Mouse (Mus musculus): Measurements from ENCODE around the gene Pdgfc.

Pdgfc gene

DNA sequence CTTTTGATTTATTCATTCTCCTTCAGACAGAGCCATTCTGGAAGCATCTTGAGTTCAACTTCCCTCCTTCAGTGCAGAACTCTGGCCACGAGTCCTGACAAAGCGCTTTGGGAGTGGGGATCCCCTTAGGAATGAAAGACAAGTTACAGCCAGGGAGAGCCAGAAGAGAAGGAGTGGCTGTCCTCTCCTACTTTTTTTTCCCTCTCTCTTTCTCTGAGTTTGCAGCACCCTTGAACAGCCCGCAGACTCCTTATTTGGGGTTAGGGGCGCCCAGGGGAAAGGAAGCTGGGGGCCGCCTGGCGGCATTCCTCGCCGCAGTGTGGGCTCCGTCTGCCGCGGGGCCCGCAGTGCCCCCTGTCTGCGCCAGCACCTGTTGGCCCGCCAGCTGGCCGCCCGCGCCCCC is at the start of gene Pdgfc:
Gene Pdgfc, plus strand, starts transcription at position 266 of the 403 bp plus-strand sequence.
- no peak for DNase-seq (ENCODE audit: low spot score)

DNA sequence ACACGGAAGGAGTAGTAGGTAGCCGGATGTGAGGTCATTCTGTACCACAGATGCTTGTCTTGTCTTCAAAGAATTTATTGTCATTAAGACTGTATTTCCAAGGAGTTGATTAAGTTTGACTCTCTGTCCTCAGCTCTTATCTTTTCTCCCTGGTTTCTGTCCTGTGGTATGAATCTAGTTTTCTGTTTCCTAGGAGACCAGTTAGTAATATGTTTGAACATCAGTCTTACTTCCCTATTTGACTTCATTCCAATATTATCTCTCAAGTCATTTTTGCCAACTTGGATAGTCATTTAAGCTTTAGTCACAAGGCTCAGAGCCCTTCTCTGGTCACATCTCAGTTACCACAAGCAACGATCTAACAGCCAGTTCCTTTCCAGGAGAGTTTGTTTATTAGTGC is 27.0 kb upstream of the Pdgfc start:
- DNase-seq (ENCODE audit: low spot score): no peak

DNA sequence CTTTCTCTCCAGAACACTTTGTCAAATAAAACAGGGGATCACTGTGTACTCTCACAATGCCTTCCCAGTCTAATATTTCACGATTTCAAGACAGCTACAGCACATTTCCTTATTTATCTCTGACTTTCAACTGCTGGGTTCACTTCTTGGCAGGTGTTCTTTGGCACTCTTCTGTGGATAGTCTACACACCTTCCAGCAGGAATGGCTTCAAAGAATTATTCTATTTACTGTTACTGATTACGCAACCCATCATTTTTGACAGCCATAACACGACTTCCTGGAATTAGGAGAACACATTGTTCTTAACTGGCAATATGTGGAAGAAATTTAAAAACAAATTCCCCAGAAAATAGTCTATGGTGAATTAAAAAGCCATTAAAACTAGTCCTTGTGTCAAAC is 26.3 kb upstream of the Pdgfc start:
- no peak for DNase-seq (ENCODE audit: low spot score)

DNA sequence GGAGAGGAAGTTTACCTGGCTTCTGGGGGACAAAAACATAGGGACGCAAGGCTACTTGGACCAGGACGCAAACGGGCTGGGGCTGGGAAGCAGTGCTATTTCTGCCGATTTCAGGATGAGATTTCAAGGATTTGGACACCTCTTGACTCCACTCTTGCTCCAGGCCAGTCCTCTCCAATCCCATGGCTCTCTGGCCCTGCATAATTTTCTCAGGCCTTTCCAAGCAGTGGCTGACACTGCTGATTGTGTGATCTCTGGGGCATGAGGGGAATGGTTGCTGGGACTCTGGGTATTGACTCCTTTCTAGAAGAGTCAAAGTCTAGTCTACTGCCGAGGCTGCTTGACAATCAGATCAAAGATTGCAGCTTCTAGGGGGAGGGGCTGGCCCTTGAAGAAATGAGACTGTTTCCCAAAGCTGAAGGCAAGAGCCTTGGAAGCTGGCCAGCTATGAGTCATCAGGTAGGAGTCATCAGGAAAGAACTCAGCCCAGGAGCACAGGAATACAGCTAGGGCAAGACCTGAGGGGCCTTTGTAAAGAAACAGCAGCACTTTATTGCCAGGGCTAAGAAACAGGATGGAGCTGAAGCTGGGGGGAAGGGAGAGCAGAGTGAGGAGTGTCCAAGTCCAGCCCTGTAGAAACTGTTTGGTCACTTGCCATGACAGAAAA is 18.7 kb upstream of the Pdgfc start:
- DNase-seq (ENCODE audit: low spot score): peak; percentile 92

DNA sequence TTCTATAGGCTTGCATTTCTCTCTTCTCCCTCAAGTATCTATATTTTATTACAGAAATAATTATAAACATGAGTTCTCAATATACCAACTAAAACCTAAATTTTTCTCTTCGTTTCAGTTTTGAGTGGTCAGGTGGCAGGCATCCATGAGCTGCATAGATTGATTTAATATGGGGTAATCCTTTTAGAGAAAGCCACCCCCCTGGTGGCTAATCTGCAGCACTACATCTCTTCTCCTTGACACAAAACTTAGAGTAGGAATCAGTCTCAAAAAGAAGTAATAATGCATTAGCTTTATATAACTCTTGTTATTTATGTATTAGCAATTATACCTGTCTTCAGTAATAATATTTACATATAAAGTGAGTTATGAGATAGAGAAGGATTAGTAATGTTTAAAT is 16.2 kb upstream of the Pdgfc start:
- DNase-seq (ENCODE audit: low spot score): no peak

DNA sequence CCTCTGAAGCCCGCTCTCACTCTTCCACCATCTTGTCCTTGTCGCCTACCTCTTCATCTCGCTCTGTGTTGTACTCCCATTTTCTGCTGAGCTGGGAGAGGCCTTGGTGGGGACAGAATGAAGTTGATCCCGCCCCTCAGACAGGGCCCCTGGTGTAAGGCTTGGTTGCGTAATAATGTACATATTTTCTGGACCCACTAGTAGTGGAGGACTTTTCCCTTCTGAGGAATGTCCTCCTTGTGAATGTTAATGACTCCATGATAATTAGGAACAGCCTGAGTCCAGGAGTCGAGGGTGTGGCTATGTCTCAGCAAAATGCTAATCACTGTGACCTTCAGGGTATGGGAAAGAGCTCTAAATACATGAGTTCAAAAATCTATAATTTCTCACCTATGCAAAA is 14.4 kb upstream of the Pdgfc start:
- no peak for DNase-seq (ENCODE audit: low spot score)

DNA sequence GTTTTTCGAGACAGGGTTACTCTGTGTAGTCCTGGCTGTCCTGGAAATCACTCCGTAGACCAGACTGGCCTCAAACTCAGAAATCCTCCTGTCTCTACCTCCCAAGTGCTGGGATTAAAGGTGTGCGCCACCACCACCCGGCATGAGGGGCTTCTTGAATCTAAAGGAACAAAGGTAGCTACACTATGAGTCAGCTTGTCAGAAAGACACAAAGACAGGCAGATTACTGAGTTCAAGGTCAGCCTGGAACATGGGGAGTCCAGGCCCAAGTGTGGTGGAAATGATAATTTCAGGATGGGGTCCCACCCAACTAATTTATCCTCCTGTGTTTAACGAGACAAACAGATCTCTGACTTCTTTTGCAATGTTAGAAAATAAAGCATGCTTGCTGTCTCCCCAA is 13.9 kb upstream of the Pdgfc start:
- DNase-seq (ENCODE audit: low spot score): no peak

DNA sequence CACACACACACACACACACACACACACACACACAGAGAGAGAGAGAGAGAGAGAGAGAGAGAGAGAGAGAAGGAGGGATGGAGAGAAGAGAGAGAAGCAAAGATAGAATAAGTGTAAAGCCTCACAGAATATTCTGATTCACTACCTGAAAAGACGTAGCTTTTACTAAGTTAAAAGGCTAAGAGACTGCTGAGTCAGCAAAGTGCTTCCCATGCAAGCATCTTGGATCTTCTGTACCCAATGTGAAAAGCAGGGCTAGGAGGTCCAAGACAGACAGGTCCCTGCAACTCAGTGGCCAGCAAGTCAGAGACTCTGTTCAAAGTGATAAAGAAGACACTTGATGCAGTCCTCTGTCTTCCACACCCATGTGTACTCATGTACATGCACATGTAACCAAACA is 13.4 kb upstream of the Pdgfc start:
- DNase-seq (ENCODE audit: low spot score): no peak

DNA sequence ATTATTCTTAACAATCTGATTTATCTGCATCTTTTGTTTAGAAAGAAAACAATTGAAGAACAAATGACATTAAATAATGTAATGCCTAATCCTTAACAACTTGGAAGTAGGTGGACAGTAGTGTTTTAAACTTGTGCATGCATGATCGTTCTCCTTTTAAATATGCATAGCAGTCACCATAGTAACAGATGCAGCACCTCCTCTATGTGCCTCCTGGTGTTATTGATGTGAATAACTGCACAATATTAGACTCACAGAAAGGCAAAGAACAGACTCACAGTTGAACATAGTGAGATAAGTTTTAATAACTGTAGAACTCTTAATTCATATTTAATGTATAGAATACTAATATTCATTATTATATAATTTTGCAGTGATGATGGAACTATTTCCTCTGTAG is 12.6 kb upstream of the Pdgfc start:
- no peak for DNase-seq (ENCODE audit: low spot score)

DNA sequence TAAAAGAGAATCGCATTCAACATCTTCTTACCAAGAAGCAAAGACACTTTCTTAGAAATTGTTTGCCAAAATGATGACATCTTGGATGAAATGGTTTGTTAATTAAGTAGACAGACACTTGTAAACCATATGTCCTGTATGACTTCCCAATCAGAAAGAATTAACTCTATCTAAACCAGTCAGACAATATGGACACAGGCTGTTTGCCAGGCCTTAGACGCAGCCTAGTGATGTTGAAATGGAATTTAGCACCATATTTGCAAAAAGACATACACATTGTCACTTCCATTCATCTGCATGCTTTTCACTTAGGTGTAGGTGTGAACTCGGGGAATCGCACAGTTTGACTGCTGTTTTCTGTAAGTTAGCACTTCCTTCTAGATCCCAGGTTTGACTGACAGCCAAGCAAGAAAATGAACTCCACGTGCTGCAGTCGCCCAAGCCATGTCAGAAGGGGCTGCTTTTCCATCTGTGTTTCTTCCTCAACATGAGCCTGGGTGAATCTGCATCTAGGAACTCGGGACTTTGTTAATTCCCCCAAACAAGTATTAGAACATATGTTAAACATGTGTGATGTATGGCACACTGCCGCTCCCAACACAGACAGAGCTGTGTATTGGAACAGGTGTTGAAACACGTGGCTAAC is 10.5 kb upstream of the Pdgfc start:
- no peak for DNase-seq (ENCODE audit: low spot score)

DNA sequence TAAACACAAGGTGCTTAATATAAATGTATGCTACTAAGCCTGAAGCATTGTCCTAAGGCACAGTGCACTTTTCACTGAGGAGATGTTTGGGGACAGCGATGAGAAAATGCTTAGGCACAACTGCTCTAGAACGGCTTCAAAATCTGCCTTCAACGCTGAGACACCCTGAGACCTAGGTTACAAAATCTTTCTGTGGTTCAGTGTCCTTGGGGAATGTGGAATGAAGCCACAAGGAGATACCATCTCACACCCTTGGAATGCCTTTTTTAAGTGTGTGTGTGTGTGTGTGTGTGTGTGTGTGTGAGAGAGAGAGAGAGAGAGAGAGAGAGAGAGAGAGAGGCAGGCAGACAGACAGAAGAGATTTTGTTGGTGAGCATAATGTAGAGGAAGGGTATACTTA is 7.9 kb upstream of the Pdgfc start:
- DNase-seq (ENCODE audit: low spot score): no peak

DNA sequence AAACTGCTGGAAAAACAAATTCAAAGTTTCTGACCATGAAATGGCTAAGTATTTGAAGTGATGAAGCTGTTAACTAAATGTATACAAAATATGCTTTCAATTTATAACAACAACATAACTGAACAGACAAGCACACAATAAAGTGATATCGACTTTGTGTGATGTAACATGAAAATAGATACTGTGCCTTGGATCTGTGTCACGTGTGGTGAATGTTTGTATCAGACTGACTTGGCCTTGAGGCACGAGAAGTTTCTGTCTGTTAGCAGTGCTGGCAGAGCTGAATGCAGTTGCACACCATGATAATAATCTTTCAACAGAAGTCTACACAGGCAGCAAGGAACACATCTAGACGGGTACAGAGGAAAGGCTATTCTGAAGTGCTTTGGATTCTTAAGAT is 6.9 kb upstream of the Pdgfc start:
- DNase-seq (ENCODE audit: low spot score): no peak

DNA sequence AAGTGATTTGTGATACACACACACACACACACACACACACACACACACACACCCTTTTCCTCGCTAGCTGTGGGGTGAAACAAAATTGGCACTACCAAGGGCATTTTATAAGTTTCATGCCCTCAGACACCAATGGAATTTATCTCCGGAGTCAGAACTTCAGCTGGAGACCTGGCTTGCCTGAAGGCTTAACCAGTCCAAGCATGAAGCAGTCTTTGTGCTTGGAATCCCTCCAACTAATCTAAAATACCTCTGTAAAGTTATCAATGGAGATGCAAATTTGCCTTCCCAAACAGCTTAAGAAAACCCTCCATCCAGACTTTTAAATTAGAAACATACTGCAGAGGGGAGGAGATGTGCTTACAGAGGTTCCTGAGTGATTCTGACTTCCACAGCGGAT is 6.3 kb upstream of the Pdgfc start:
- no peak for DNase-seq (ENCODE audit: low spot score)

DNA sequence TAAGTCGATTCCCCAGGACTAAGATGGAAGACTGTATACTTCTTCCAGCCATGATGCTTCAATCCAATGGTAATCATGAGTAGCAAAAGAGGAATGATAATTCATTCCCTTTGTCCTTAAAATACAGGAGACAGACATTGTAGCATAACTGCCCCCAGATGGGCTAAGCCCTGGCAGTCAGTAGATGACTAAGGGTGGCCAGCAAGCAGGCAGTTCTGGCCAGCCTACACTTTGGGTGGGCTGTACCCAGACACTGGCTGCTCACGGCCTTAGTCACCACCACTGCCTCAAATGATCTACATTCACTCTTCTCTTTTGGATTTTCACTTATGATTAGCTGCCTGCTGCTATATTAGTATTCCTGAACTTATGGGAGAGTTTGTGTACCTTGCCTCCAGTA is 5.9 kb upstream of the Pdgfc start:
- no peak for DNase-seq (ENCODE audit: low spot score)

DNA sequence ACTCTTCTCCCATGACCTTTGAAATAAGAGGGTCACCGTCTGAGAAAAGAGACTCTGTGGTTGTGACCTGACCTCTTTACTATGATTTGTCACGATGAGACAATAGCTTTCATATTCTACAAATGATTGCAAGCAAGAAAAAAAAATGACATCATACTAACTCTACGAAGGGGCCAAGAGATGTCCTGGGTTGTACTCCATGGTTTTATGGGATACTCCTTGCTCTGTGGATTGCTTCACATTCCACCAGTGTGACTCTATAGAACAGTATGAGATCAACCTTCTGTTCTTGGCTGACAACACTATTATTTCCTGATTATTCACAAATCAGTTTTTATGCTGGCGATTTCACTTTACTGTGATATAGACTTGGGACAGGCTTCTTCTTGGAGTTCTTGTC is 4.2 kb upstream of the Pdgfc start:
- no peak for DNase-seq (ENCODE audit: low spot score)

DNA sequence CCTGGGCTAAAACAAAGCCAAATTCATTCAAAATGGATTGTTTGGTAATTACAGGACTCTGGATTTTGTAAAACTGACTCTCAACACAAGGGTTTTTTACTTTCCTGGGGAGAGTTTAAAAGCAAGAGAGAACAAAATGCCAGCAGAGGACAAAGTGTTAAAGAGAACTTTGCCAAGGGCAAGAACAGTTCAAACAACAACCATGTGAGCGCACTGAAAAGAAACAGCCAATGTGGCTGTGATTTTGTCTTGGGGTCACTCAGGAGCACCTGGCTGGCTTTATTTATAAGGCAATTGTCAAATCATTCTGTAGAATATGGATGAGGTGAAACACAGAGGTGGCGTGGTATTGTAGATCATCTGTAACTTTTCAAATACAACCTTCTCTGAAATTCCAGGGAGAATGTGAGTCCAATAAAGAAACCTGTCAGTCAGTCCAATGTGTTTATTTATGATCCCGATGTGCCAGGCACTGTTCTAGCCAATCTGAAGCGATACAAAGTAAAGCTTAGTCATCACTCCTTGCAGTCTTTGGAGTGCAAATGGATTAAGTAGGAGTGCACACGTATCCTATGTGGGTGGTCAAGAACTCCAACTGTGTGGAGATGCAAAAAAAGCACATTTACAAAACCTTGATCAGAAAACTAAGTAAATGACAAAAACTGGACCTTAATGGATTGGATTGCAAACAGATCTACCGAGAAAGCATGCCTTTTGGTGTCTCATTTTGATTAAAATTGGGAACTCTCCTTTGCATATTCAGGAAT is 1.7 kb upstream of the Pdgfc start:
- DNase-seq (ENCODE audit: low spot score): no peak

DNA sequence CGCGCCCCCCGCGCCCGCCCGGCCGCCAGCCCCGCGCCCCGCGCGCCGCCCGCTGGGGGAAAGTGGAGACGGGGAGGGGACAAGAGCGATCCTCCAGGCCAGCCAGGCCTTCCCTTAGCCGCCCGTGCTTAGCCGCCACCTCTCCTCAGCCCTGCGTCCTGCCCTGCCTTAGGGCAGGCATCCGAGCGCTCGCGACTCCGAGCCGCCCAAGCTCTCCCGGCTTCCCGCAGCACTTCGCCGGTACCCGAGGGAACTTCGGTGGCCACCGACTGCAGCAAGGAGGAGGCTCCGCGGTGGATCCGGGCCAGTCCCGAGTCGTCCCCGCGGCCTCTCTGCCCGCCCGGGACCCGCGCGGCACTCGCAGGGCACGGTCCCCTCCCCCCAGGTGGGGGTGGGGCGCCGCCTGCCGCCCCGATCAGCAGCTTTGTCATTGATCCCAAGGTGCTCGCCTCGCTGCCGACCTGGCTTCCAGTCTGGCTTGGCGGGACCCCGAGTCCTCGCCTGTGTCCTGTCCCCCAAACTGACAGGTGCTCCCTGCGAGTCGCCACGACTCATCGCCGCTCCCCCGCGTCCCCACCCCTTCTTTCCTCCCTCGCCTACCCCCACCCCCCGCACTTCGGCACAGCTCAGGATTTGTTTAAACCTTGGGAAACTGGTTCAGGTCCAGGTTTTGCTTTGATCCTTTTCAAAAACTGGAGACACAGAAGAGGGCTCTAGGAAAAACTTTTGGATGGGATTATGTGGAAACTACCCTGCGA is 517 bp downstream of the Pdgfc start:
- DNase-seq (ENCODE audit: low spot score): peak; percentile 62

DNA sequence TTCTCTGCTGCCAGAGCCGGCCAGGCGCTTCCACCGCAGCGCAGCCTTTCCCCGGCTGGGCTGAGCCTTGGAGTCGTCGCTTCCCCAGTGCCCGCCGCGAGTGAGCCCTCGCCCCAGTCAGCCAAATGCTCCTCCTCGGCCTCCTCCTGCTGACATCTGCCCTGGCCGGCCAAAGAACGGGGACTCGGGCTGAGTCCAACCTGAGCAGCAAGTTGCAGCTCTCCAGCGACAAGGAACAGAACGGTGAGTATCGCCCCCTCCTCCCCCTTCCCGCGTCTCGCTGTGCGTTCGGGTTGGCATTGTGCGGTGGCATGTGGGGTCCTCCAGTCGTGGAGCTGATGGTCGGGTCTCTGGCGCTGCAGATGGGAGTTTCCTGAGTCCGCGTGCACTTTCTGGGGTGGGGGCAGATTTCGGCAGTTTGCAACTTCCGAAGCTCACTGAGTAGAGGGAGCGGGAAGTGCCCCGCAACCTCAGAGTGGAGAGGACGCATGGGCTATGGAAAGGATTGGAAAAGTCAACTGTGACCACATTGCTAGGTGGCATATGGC is 1.2 kb downstream of the Pdgfc start:
- DNase-seq (ENCODE audit: low spot score): peak; percentile 44

DNA sequence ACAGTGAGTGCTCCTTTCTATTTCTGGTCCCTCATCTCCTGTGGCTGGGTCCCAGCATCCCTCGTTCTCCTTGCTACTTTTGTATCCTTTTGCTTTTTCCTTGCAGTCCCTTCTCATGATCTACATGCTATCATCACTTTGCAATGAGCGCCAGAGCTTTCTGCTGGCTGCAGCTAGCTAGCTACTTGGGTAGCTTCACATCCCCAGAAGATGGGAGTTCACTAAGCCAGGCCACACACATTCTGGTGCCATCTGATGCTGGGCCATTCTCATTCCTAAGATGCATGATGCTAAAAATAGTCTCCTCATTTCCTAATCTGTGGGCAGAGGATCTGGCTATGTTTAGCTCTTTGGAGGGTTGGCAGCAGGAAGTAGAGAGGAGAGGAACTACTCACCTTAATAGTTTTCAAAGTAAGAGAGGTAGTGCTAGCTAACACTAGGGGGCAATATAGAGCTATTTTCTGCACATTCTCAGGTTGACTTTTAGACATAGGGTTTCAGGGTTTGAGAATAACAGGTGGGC is 3.0 kb downstream of the Pdgfc start:
- no peak for DNase-seq (ENCODE audit: low spot score)

DNA sequence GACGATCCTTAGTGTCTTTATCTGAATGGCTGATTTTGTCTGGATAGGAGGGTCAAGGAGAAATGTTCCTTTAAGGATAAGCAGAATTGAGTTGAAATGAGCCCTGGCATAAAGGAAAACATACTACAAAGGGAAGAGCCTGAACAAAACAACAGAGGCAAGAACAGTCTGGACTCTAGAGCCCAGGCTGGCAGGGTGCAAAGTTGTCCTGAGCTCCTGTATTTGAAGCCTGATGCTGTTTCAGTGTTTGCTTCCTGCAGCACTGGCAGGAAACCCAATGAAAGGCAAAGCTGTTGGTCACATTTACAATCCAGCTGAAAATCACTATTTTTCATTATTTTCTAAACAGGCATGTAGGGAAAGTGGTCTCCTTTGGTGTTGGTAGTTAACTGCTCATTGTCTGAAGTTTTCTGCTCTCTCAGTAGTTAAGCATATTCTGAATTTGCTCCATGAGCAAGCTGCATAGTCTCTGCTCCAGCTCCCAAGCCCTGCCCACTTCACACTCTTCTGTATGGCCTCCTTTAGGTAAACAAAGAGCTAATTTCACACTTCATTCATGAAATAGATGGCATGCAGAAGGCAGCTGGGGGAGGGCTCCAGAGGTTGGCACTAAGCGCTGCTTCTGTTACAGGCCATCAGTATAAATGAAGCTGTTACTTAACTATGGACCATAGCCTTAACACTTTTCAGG is 8.6 kb downstream of the Pdgfc start:
- DNase-seq (ENCODE audit: low spot score): no peak

DNA sequence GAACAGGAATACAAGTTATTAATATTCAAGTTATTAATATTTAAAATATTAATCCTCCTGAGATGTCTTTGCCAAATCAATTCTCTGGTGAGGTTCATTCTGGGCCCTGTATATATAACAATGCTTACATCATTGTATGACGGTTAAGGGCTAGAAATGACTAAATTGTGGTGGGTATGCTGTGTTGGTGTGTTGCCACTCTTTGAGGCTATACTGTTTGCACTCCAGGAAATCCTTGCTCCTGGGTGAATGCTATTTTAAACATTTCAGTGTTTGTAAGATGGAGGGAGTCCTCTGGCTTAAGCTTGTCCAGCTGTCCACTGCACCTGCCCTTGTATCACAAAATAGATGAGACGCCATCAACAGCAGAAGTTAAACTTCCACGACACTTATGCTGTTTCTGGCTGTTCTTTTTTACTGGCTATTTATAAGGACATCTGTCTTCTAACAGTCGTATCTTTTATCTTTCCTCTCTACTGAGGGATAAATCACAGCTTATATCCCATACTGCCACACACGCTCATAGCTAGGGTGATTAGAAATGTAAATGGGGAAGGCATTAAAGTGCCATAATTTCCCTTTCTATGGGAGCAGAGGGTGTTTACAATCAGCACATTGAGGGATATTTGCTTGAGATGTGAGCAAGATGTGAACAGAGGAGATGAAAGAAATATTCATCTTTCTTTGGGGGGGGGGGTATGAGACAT is 9.3 kb downstream of the Pdgfc start:
- no peak for DNase-seq (ENCODE audit: low spot score)

Data from urinary bladder, postnatal 14 days (tissue).